Mouse (Mus musculus): ENCODE data around the gene Dagla.
A peak's percentile ranks its signal among the peaks of the same experiment; 100 is the strongest.

GRCm38 (mm10) chr19:10266196-10266850 lies 38.4 kb downstream of the Dagla start:
- TF ChIP-seq CTCF (IDR thresholded peaks at IDR 0.05; ENCODE audit: insufficient read depth, low read depth, low read length) (peak; percentile 33; the same call in 1 of the 2 replicates), POLR2A (IDR thresholded peaks at IDR 0.05; ENCODE audit: insufficient read depth, low read depth, low read length) (no peak)

Data from olfactory bulb, adult 2 months (tissue).